Mouse (Mus musculus) CD4-positive helper T cell, adult 2 months (primary cell): ENCODE measurements around the gene Flnc.
A peak's percentile ranks its signal among the peaks of the same experiment; 100 is the strongest.

Experiments
- DNase-seq: peaks from one replicate; pipeline ENCODE4 v3.0.0-alpha.2; 2012; ENCODE audit warnings: low read depth, missing footprints, low spot score

Flnc gene

DNA sequence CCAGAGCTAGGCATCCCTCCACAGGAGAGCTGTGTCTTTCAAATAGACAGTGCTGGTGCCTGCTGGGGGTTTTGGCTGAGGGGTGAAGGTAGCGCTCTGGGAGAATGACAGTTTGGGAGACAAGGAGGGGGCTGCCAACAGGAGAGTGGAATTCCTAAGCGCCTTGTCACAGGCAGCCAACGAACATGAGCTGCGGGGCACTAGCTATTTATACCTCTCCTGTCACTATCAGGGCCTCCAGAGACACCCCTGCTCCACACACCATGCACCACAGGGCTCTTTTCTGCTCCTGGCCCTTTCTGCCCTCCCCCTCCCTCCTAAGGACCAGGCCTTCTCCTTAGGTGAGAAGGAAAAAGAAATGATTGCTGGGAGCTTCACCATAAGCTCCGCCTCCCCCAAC lies 1.6 kb upstream of the Flnc start:
- DNase-seq, result no peak

- no peak for DNase-seq
Observed at GRCm38 (mm10) chr6:29432156-29432555, 900 bp upstream of the Flnc start.

GRCm38 (mm10) chr6:29432676-29433037 lies 399 bp upstream of the Flnc start:
- DNase-seq, result no peak

DNA sequence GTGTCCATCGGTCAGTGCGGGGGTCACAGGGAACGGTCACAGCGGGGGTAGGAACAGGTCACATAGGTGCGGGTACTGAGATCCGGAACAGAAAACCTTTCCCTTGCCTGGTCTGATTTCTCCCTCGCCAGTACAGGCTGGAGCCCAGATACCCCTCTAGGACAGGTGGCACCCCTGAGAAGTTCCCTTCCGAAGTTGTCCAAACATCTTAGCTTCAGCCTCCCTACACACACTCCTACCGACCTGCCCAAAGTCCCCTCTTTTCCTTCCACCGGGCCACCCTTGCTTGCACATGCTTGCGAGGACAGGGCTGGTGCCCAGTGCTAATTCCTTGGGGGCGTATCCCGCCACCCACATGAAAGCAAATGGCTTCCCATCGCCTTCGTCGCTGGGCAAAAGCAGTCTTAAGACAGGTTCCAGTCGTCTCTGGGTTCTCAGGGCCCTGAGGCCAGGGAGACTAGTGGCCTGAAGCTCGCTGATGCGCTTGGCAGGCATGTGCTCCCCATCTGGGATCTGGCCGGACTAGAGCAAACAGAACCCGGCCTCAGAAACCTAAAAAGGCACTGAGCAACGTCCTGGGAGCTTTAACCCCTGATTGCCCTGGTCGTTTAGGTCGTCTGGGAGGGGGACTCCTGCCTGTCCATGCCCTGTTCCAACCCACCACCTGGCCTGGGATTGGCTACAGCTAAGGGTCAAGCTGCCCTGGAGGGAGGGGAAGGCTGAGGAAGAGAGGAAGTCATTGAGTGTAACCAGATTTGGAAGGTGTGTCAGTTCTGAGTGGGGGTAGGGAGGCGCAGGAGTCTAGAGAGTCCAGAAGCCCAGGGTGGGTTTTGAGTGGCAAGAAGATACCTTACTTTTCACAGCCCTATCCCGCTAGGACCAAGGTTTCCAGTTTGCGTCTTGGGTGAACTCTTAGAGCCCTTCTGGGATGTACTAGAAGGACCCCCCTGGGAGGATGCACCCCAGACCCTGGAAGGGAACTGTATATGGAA lies 1.0 kb downstream of the Flnc start:
- DNase-seq, result no peak

DNA sequence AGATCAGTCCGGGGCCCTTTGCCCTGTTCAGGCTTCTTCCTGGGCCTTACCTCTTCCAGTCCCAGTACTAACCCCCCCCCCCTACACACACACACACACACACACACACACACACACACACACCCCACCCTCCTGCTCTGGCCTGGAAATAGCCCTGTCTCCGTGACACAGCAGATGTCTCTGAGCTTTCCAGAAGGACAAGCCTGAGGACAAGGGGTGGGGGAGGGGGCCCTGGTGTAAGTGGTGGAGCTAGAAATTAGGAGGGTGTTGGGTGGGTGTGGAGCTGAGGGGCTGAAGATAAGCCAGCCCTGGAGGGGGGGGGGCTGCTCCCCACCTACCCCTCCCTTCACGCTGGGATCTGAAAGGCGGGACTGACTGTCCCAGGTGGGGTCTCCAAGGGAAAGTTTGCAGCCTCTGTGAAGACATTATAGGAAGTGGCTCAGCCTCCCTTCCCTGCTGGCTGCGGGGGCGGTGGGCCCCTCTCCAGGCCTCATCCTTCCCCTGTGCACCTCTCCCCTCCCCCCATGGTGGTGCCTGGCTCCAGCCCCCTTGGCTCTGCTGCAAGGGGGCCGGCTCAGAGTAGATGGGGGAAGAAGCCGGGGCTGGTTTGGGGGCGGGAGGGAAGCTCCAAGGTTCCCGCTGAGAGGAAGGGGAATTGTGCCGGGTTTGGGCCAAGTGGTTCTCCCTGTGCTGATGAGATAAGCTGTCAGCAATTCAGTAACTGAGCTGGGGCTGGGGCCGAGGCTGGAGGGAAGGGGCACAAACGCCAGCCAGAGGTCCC lies 2.0 kb downstream of the Flnc start:
- DNase-seq, result no peak

- no peak for DNase-seq
Observed at GRCm38 (mm10) chr6:29435940-29436451, 2.9 kb downstream of the Flnc start.

DNA sequence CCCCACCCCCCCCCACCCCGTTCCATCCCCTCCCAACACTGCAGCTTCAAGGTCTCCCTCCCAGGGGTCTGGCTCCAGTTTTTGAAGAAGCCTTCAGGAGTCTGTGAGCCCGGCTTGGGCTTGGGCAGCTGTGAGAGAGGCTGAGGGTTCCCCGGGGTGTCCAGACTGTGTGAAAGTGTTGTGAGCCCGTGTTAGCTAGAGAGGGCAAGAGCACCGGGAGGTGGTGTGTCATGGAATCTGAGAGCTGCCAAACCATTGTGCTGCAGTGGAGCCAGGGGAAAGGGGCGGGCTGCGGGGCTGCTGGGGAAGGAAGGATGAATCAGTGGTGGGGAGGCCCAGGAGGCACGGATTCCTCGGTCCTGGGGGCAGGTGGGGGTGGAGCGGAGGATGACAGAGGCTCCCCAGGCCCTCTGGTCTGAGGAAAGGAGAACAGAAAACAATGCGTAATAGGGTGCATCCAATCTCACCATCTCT lies 3.4 kb downstream of the Flnc start:
- DNase-seq, result no peak

- DNase-seq, result no peak
Observed at GRCm38 (mm10) chr6:29439251-29439650, 6.2 kb downstream of the Flnc start.

DNA sequence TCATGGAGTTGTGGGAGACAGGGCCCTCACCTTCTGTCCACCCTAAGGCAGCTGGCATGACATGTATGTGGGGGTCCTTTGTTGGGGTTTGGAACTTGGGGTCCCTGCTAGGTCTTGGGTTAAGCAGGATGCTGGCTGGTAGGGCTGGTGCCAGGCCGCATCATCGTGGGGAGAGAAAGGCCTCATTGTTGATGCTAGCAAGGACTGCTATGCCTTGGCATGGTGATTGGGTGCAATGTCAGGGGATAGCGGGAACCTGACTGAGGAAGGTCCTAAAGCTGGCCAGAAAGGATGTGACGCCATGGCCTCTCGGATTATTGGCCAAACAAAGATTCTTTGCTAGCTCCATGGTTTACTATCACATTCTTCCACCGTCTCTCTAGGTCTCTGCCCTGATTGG lies 6.7 kb downstream of the Flnc start:
- DNase-seq, result no peak

DNA sequence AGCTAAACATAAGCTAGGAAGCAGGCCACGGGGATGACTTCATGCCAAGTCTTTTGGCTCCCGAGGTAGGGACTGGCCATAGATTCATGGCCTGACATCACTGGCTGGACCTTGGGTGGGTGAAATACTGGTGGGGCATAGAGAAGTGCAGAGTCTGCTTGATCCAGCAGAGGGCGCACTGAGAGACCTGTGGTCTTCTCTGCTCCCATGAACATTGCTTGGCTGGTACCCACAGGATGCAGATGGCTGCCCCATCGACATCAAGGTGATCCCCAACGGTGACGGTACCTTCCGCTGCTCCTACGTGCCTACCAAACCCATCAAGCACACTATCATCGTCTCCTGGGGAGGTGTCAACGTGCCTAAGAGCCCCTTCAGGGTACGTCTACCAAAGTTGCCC lies 11.7 kb downstream of the Flnc start:
- peak; percentile 35 for DNase-seq

- DNase-seq, result no peak
Observed at GRCm38 (mm10) chr6:29445354-29445753, 12.3 kb downstream of the Flnc start.

GRCm38 (mm10) chr6:29449858-29450257 lies 16.8 kb downstream of the Flnc start:
- no peak for DNase-seq

DNA sequence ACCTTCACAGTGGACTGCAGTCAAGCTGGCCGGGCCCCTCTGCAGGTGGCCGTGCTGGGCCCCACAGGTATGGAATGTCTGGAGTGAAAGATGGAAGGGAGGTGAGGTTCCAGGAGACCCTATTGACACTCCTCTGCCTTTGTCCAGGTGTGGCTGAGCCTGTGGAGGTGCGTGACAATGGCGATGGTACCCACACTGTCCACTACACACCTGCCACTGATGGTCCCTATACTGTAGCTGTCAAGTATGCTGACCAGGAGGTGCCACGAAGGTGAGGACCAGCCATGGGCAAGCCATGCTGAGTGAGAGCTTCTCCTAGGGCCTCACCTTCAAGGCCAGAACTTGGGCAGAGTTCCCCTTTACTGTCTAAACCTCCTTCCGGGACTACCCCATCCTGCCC lies 17.6 kb downstream of the Flnc start:
- DNase-seq, result no peak

- DNase-seq, result no peak
Observed at GRCm38 (mm10) chr6:29461502-29461901, 28.4 kb downstream of the Flnc start.

GRCm38 (mm10) chr6:29463388-29463787 lies 30.3 kb downstream of the Flnc start:
- DNase-seq, result no peak

GRCm38 (mm10) chr6:29467583-29468354 lies 34.7 kb downstream of the Flnc start, which contains the start of gene Atp6v1f:
Gene Atp6v1f, plus strand, starts transcription at chr6:29467718.
- peak; percentile 96 for DNase-seq

- no peak for DNase-seq
Observed at GRCm38 (mm10) chr6:29468851-29469250, 35.8 kb downstream of the Flnc start.

DNA sequence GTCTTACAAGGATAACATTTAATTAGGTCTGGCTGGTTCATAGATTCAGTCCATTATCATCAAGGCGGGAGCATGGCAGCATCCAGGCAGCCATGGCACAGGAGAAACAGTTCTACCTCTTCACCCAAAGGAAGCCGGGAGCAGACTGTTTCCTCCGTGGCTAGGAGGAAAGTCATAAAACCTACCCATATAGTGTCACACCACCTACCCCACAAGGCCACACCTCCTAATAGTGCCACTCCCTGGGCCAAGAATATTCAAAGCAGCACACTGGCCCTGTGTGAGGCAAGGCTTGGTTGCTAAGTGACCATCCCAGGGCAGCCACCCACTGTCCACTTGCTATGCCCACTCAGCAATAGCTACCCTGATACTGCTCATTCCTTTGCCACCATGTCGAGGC lies 38.1 kb downstream of the Flnc start, which contains the start of gene Atp6v1fnb:
TSS of gene Atp6v1fnb (plus strand) at position 301 of the 400 bp plus-strand sequence.
- DNase-seq, result no peak

GRCm38 (mm10) chr6:29473941-29474691 lies 41.1 kb downstream of the Flnc start:
- peak; percentile 86 for DNase-seq

DNA sequence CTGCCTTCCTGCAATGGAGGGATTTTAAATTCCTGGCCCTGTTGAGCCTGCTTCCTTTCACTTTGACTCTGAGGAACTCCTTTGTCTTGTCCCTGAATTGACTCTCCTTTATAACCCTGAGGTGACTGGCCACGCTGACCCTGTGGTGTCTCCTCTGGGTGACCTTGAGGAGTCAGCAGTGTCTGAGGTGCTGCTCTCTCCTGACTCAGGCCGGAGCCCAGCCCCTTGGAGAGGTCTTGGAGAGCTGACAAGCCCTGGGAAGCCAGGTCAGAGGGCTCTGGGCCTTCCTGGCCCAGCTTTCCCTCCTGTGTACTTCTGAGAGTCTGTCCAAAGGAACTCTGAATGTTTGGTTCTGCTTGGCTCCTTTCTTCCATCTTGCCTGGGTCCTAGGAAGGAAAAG lies 41.7 kb downstream of the Flnc start:
- no peak for DNase-seq

DNA sequence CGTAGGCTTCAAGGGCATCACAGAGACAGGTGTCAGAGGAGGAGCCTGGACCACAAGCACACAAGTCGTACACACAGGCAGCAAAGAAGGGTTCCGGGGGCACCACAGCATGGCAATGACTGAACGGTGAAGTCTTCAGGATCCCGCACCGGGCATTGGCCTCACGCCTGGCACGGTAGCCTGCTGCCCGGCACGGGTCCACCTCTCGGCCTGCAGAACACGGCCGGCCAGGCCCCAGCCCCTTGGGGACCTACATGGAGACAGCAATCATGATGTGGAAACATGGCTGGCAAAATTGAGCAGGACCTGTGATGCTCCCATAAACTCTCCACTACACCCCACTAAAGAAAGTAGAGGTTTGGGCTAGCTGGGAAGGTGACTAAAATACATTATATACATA lies 49.6 kb downstream of the Flnc start:
- DNase-seq, result no peak
